Mouse (Mus musculus) brain, adult 2 months (tissue): Measurements from ENCODE around the gene Gm14391.
"Not testable (repeated sequence)": the region's sequence is repeated elsewhere in the genome, so short reads cannot be mapped to it uniquely, and the experiment has no call there.

Experiments used
- DNase-seq: peaks from one replicate; pipeline ENCODE4 v3.0.0; 2011; ENCODE audit warnings: low read depth, low spot score

The Gm14391 gene

GRCm38 (mm10) chr2:175206732-175207131 is at the start of gene Gm14391:
TSS of gene Gm14391 (minus strand) at chr2:175206917.
- DNase-seq: not testable (repeated sequence)

GRCm38 (mm10) chr2:175179008-175179407 is 27.7 kb downstream of the Gm14391 start:
- not testable (repeated sequence) for DNase-seq

GRCm38 (mm10) chr2:175176312-175176711 is 30.4 kb downstream of the Gm14391 start:
- DNase-seq: peak; percentile 1

GRCm38 (mm10) chr2:175175401-175176180 is 31.1 kb downstream of the Gm14391 start, which contains the start of gene Gm14443:
TSS of gene Gm14443 (minus strand) at chr2:175175871.
- DNase-seq: not testable (repeated sequence)

DNA sequence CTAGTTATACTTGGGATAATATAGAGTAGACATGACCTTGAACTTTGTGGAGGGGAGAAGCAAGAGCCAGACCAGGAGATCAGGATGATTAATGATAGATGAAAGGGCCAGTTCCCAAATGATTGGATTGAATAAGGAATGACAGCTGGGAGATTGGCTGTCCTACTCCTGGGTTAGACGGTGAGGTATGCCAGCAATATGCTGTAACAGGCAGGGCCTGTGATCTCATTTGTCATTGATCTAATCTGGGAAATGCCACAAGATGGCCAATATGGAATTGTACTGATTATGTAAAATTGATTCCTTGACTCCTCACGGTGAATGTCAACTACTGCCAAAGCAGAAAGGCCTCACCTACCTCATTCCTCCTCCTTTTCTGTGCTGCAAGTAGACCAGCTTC is 32.7 kb downstream of the Gm14391 start:
- not testable (repeated sequence) for DNase-seq

DNA sequence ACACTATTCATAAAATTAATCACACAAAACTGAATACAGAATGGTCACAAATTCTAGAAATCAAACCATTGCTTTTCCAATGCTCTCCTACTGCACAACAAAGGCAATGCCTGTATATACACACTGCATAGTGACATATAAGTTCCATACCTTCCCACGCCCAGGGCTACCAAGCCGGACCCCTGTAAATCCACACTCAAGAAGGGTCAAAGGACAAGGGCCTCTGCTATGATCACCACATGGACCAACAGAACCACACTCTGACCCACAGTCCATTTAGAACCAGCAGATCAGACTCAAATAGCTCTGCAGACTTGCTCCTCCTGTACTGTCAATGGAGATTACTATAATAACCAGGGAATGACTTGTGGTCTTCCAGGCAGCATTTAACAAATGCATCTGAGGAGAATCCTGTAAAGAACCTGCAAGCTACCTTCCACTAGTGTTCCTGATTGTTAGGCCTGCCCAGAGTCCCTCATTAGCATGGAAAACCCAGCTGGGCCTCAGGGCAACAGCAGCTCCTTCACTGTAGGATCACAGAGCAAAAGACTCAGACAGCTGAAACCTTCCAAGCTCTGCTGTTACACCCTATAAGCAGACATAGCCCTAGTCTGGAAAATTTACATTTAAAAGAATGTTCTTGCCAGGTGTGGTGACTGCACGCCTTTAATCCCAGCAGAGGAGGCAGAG is 33.7 kb downstream of the Gm14391 start:
- not testable (repeated sequence) for DNase-seq

DNA sequence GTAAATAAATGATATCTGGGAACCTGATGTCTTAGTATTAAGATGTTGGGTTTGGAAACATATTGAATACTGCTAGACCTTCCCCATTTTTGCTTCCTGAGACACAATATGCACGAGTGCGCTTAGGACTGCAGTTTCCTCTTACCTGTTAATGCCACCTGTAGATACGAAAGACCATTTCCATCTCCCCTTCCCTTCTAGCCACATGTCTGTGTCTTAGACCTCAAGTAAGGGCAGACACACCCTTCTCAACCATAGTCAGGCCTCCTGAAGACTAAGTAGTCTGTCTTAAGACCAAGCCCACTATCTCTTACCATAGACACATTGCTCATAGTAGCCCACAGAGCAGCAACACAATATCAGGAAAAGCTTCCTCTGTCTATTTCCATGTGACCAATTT is 34.6 kb downstream of the Gm14391 start:
- no peak for DNase-seq

- DNase-seq: not testable (repeated sequence)
These were observed 39.8 kb downstream of the Gm14391 start for GRCm38 (mm10) chr2:175166870-175167269.

DNA sequence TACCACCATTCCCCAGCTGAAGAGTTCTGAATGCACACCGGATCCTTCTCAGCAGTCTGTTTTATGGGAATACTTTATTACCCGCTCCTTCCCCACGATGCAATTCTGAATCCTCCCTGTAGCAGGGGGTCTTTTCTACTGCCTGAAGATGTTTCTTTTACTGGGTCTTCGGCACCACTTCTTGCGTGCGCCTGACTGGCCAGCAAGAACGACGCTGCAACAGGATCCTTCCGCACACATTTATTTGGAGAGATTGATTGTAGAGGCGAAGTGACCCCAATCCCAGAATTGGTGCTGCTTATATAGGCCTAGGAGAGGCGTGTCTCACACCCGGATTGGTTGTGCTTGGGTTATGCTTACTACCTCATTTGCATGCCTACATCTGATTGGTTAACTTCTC is 41.6 kb downstream of the Gm14391 start:
- DNase-seq: not testable (repeated sequence)

DNA sequence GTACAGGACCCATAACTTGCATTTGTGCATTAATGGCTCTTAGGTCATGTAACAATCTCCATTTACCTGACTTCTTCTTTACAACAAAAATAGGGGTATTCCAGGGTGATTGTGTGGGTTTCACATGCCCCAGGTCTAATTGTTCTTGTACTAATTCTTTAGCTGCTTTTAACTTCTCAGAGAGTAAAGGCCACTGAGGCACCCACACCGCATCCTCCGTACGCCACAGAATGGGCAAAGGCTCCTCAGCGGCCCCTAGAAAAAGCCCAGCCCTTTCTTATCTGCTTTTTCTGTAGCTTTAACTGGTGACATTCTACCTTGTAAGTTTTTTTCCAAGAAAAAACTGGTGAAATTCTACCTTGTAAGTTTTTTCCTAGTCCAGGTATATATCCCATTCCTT is 45.3 kb downstream of the Gm14391 start:
- DNase-seq: not testable (repeated sequence)

GRCm38 (mm10) chr2:175158642-175159041 is 48.1 kb downstream of the Gm14391 start:
- no peak for DNase-seq

GRCm38 (mm10) chr2:175156696-175157095 is 50.0 kb downstream of the Gm14391 start:
- no peak for DNase-seq

DNA sequence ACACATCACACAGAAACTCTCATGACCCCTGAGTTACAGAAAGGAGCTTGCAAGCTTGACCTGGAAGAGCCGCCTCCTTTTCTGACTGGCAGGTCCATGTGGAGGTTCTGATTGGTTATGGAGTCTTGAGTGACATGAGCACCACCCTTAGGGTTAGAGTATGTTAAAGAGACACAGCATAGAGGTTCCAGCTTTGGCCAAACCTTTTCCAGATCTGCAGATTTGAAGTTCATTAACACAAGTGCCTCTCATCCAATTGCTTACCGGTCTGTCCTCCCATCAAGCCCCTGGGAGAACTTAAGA is 64.8 kb downstream of the Gm14391 start, which contains the start of gene Gm14399:
Gene Gm14399 (minus strand): TSS at position 20 of the 303 bp plus-strand sequence.
- not testable (repeated sequence) for DNase-seq

- DNase-seq: peak; percentile 7
These were observed 65.4 kb downstream of the Gm14391 start for GRCm38 (mm10) chr2:175141118-175141992.
